Mouse (Mus musculus): ENCODE results near the gene Fbxo30. TPM values are rescaled to one million over a fixed set of nuclear protein-coding genes. Genes with fewer than 3 reads are reported as not detected.

The Fbxo30 gene
- polyA plus RNA-seq, 1 experiment, result 5.4 TPM

- peaks cover 54% of the 10 kb centered on the region for H3K79me2 ChIP-seq (ENCODE audit: control insufficient read depth, insufficient read depth)
Measured at GRCm38 (mm10) chr10:11281498-11282305, 572 bp downstream of the Fbxo30 start.

DNA sequence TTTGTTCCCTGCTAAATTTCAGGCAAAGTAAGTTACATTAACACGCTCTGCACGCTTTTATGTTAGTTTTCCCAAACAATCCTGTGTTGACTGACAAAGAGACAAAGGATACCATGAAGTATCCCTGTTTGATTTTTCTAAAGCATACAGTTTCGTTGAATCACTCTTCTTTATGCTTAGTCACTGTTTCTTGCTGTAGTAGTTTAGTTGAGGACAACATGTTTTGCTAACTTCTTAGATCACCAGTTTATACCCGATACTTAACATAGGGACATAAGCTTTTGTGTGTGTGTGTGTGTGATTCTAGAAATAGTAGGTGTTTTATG lies 1.1 kb downstream of the Fbxo30 start:
- TF ChIP-seq MAX (IDR thresholded peaks at IDR 0.05) (no peak), CEBPB (IDR thresholded peaks at IDR 0.05; ENCODE audit: low read depth) (no peak), CTCF (IDR thresholded peaks at IDR 0.05; ENCODE audit: control insufficient read depth, insufficient read depth, insufficient read length) (no peak), MYOG (IDR thresholded peaks at IDR 0.05; ENCODE audit: control insufficient read depth, extremely low read depth, insufficient read length) (no peak), FOSL1 (IDR thresholded peaks at IDR 0.05; ENCODE audit: insufficient read depth, low read length, poor library complexity, severe bottlenecking) (no peak)
- peak overlapping the region; percentile 65 for H3K4me3 ChIP-seq (ENCODE audit: insufficient read depth, poor library complexity, severe bottlenecking)

More at GRCm38 (mm10) chr10:11281498-11282305, 572 bp downstream of the Fbxo30 start:
- Histone ChIP-seq H3K27me3 (ENCODE audit: control insufficient read depth, insufficient read depth, insufficient read length) (no peaks in the 10 kb centered on the region), H3K4me3 (ENCODE audit: insufficient read depth, poor library complexity, severe bottlenecking) (peak overlapping the region; percentile 65), H3ac (ENCODE audit: control insufficient read depth, insufficient read length, low read depth) (peak overlapping the region; percentile 92), H3K79me3 (ENCODE audit: low read depth) (peaks cover 51% of the 10 kb centered on the region), H3K36me3 (ENCODE audit: control insufficient read depth, insufficient read depth) (peaks cover 9% of the 10 kb centered on the region)
- TF ChIP-seq MAX (IDR thresholded peaks at IDR 0.05) (no peak), MYOG (IDR thresholded peaks at IDR 0.05; ENCODE audit: control insufficient read depth, extremely low read depth, insufficient read length) (no peak), CEBPB (IDR thresholded peaks at IDR 0.05; ENCODE audit: low read depth) (no peak), CTCF (IDR thresholded peaks at IDR 0.05; ENCODE audit: control insufficient read depth, insufficient read depth, insufficient read length) (no peak), MYOD1 (IDR thresholded peaks at IDR 0.05; ENCODE audit: control insufficient read depth, insufficient read length, low read depth) (no peak), FOSL1 (IDR thresholded peaks at IDR 0.05; ENCODE audit: insufficient read depth, low read length, poor library complexity, severe bottlenecking) (no peak), USF1 (IDR thresholded peaks at IDR 0.05; ENCODE audit: low read depth) (no peak)

DNA sequence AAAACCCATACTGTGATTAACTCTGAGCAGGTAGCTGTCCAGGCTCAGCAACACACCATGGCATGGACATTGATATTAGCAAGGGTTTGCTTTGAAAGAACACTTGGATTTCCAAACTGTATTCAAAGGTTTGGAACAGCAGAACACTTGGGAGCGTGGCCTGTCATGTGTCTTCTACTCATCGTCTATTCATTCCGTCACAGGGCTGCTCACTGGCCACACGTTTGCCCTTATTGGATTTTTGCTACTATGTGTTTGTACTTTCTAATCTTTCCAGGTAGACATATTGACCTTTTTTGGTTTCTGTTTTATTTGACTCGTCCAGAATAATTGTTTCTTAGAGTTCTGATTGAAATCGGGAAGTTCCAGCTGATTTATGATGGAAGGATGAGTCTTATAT lies 17.3 kb downstream of the Fbxo30 start:
- Histone ChIP-seq H3ac (ENCODE audit: control insufficient read depth, insufficient read length, low read depth) (no peak overlapping the region), H3K79me3 (ENCODE audit: low read depth) (peaks cover 25% of the 10 kb centered on the region), H3K36me3 (ENCODE audit: control insufficient read depth, insufficient read depth) (peaks cover 53% of the 10 kb centered on the region), H3K79me2 (ENCODE audit: control insufficient read depth, insufficient read depth) (peaks cover 29% of the 10 kb centered on the region), H3K27me3 (ENCODE audit: control insufficient read depth, insufficient read depth, insufficient read length) (no peaks in the 10 kb centered on the region), H3K4me3 (ENCODE audit: insufficient read depth, poor library complexity, severe bottlenecking) (no peak overlapping the region)
- TF ChIP-seq MAX (IDR thresholded peaks at IDR 0.05) (no peak), MYOG (IDR thresholded peaks at IDR 0.05; ENCODE audit: control insufficient read depth, extremely low read depth, insufficient read length) (no peak), CEBPB (IDR thresholded peaks at IDR 0.05; ENCODE audit: low read depth) (no peak), CTCF (IDR thresholded peaks at IDR 0.05; ENCODE audit: control insufficient read depth, insufficient read depth, insufficient read length) (no peak), USF1 (IDR thresholded peaks at IDR 0.05; ENCODE audit: low read depth) (no peak), FOSL1 (IDR thresholded peaks at IDR 0.05; ENCODE audit: insufficient read depth, low read length, poor library complexity, severe bottlenecking) (no peak), MYOD1 (IDR thresholded peaks at IDR 0.05; ENCODE audit: control insufficient read depth, insufficient read length, low read depth) (no peak)

More for the DNA sequence above, 1.1 kb downstream of the Fbxo30 start:
- Histone ChIP-seq H3K79me3 (ENCODE audit: low read depth) (peaks cover 56% of the 10 kb centered on the region), H3K36me3 (ENCODE audit: control insufficient read depth, insufficient read depth) (peaks cover 11% of the 10 kb centered on the region), H3K27me3 (ENCODE audit: control insufficient read depth, insufficient read depth, insufficient read length) (no peaks in the 10 kb centered on the region), H3K79me2 (ENCODE audit: control insufficient read depth, insufficient read depth) (peaks cover 60% of the 10 kb centered on the region), H3ac (ENCODE audit: control insufficient read depth, insufficient read length, low read depth) (peak overlapping the region; percentile 8)

DNA sequence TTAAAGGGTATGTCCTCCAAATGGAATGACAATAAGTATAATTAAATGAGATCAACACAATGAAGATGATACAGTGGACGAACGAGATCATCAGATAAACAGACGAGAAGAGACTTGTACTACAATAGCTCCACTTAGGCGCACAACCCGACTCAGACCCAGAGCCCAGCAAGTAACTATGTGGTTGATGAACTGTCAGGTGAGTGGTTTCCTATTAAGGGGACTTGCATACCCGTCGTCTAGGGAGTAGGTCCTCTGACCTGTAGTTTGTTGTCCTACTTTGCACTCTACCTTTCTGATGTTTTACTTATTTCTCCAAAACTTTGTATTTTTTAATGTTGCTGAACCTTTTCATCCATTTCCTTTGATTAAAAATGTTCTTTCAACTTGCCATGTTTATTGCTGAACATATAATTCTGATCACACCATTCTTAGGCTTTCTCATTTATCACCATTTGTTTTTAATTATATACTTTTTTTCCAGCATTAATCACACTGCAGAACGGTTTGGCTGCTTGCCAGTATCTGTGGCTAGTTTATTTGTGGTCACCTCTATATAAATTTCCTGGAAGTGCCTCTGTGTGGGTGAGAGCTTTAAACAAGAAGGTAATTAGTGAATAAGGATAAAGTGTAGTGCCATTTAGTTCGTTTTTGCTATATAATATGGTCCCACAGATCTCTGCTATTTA lies 24.4 kb downstream of the Fbxo30 start:
- Histone ChIP-seq H3K27me3 (ENCODE audit: control insufficient read depth, insufficient read depth, insufficient read length) (no peaks in the 10 kb centered on the region), H3K4me3 (ENCODE audit: insufficient read depth, poor library complexity, severe bottlenecking) (no peak overlapping the region), H3K36me3 (ENCODE audit: control insufficient read depth, insufficient read depth) (no peaks in the 10 kb centered on the region), H3K79me3 (ENCODE audit: low read depth) (no peaks in the 10 kb centered on the region), H3K79me2 (ENCODE audit: control insufficient read depth, insufficient read depth) (no peaks in the 10 kb centered on the region), H3ac (ENCODE audit: control insufficient read depth, insufficient read length, low read depth) (no peak overlapping the region)
- TF ChIP-seq CEBPB (IDR thresholded peaks at IDR 0.05; ENCODE audit: low read depth) (no peak), MAX (IDR thresholded peaks at IDR 0.05) (no peak), MYOG (IDR thresholded peaks at IDR 0.05; ENCODE audit: control insufficient read depth, extremely low read depth, insufficient read length) (no peak), FOSL1 (IDR thresholded peaks at IDR 0.05; ENCODE audit: insufficient read depth, low read length, poor library complexity, severe bottlenecking) (no peak), MYOD1 (IDR thresholded peaks at IDR 0.05; ENCODE audit: control insufficient read depth, insufficient read length, low read depth) (no peak), USF1 (IDR thresholded peaks at IDR 0.05; ENCODE audit: low read depth) (no peak)

- TF ChIP-seq CEBPB (IDR thresholded peaks at IDR 0.05; ENCODE audit: low read depth) (no peak), USF1 (IDR thresholded peaks at IDR 0.05; ENCODE audit: low read depth) (no peak), MYOG (IDR thresholded peaks at IDR 0.05; ENCODE audit: control insufficient read depth, extremely low read depth, insufficient read length) (no peak), MAX (IDR thresholded peaks at IDR 0.05) (no peak), FOSL1 (IDR thresholded peaks at IDR 0.05; ENCODE audit: insufficient read depth, low read length, poor library complexity, severe bottlenecking) (no peak), MYOD1 (IDR thresholded peaks at IDR 0.05; ENCODE audit: control insufficient read depth, insufficient read length, low read depth) (no peak)
- Histone ChIP-seq H3K36me3 (ENCODE audit: control insufficient read depth, insufficient read depth) (no peaks in the 10 kb centered on the region), H3K79me2 (ENCODE audit: control insufficient read depth, insufficient read depth) (no peaks in the 10 kb centered on the region), H3K4me3 (ENCODE audit: insufficient read depth, poor library complexity, severe bottlenecking) (no peak overlapping the region), H3K27me3 (ENCODE audit: control insufficient read depth, insufficient read depth, insufficient read length) (no peaks in the 10 kb centered on the region), H3ac (ENCODE audit: control insufficient read depth, insufficient read length, low read depth) (no peak overlapping the region), H3K79me3 (ENCODE audit: low read depth) (no peaks in the 10 kb centered on the region)
Measured at GRCm38 (mm10) chr10:11306054-11306367, 24.9 kb downstream of the Fbxo30 start.
